Mouse (Mus musculus): ENCODE results near the gene Pou2f2.

Pou2f2 gene

DNA sequence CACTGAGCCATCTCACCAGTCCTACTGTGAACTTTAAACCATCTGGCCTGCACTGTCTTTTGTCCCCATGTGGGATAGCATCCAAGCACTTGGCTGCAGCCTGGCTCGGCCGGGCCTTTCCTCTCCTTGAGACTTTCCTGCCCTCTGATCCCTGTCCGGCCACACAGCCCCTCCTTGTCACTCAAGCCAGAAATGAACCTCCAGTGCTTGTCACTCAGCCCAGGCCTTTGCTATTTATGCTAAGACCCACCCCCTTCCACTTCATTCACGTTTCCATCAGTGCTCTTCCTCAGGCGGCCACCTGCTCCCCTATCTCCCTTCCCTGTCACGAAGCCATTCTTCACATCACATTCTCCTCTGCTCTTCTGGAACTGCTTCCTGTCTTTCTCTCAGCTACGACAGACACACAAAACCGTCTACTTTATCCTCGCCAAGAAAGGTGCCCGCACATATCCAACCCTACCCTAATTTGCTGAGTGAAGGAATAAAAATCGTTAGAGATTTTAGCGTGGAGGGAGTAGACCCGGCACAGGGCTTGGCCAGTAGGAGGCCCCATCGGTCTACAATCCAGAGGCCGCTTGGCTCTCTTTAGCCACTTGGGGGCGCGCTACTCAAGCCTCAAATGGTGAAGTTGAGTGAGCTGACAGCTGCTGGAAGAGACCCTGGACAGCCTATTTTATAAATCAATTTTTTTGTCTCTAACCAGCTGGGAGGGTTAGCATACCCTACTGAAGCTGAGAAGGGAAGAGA lies 73.9 kb downstream of the Pou2f2 start:
- in situ Hi-C loops (cut with MboI, MseI) = no loop called here

DNA sequence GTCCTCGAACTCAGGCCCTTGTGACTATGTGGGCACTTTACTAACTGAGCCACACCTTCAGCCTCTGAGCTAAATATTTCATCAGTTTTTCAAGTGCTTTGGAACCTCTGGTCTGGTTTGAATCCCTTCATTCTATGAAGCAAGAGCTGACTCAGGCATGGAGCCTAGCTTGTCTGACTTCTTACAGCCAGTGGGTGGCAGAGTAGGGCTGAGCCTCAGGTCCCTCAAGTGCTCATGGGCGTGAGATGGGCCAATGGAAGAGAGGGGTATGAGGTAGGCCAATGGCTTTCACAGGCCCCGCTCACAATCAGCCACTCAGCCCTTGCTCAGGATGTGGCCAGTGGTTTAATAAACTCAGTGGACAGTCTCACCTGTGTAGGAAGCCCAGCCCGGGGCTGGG lies 79.9 kb downstream of the Pou2f2 start:
- in situ Hi-C loops (cut with MboI, MseI) = loop anchor here (5.0 kb wide), 1 partner anchor 88 kb away; no protein-coding TSS in a partner anchor

DNA sequence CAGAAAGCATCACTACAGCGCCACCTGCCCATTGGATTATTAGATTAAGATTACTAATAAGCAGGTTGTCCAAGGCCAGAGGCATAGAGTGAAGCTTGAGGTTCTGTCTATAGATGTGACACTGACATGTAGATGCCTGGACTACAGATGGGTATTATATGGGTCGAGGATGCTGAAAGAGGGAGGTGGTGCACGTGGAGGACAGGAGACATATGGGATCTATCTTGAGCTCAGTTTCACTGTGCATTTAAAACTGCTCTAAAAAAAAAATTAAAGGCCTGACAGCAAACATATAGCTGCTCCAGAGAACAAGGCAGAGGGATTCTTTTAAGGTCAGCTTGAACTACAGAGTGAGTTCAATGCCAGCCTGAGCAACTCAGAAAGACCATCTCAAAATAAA lies 81.4 kb downstream of the Pou2f2 start:
- in situ Hi-C loops (cut with MboI, MseI) = loop anchor here (5.0 kb wide), 1 partner anchor 89 kb away; no protein-coding TSS in a partner anchor

DNA sequence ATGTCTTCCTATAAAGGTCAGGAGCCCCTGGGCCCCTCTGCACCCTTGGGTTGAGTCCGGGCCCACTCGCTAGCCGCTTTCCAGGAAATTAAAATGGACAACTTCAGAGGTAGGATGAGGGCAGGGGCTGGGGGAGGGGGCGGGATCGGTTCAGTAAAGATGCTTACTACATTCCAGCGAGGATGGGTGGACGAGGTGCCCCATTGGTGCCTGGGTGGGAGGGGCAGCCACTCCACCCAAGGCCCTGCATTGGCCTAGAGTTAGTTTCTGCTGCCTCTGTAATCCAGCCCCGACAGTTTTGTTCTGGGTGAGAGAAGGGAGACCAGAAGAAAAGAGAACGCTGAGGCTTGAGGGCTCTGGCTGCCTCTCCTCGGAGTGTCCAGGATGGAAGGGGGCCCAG lies 89.7 kb downstream of the Pou2f2 start:
- in situ Hi-C loops (cut with MboI, MseI) = no loop called here

DNA sequence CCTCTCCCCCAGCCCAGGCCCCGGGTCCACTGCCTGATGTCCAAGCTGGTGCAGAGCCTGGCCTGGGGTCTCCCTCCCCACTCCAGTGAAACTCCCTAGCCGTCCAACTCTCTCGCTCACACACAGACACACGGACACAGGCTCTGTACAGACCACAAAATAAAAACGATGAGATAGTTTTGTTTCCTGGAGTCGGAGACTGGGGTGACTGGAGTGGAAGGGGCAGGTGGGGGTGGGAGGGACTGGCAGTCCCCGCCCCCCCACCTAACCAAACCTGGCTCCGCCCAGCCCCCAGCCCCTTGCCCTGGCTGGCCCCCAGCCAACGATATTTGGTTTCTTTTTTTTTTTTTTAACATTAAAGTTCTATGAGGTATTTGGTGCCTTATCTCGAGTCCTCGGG lies 90.6 kb downstream of the Pou2f2 start:
- in situ Hi-C loops (cut with MboI, MseI) = no loop called here

DNA sequence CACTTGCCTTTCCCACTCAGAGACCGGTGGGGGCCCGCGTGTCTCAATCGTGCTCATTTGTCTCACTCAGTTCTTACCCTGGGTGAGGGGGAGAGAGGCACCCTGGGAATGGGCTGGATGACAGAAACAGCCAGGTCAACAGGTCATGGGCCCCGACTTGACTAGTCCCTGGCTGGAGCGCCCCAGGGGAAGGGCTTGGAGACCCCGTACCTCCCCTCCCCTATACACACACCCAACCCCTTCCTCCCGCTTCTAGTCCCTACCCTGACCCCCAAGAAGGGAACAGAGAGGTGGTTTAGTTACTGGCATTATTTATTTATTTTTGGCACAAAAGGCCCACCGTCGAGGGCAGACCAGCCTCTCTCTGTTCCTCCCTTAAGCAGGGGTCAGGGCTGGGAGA lies 91.0 kb downstream of the Pou2f2 start:
- in situ Hi-C loops (cut with MboI, MseI) = no loop called here

DNA sequence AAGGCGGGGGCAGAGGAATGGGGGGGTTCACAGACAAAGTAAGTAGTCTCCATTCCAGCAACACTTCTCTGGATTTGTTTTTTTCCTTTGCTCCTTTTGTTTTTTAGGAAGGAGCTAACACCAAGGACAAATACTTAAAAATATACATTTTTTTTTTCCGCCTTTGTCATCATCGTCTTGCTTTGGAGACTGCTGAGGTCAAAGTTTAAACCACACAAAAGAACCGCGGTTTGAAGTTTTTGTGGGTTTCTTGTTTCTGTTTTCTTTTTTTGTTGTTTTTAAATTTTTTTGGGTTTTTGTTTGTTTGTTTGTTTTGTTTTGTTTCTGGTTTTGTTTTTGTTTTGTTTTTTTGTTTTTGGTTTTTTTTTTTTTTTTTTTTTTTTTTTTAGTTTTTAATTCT lies 91.6 kb downstream of the Pou2f2 start:
- in situ Hi-C loops (cut with MboI, MseI) = no loop called here

DNA sequence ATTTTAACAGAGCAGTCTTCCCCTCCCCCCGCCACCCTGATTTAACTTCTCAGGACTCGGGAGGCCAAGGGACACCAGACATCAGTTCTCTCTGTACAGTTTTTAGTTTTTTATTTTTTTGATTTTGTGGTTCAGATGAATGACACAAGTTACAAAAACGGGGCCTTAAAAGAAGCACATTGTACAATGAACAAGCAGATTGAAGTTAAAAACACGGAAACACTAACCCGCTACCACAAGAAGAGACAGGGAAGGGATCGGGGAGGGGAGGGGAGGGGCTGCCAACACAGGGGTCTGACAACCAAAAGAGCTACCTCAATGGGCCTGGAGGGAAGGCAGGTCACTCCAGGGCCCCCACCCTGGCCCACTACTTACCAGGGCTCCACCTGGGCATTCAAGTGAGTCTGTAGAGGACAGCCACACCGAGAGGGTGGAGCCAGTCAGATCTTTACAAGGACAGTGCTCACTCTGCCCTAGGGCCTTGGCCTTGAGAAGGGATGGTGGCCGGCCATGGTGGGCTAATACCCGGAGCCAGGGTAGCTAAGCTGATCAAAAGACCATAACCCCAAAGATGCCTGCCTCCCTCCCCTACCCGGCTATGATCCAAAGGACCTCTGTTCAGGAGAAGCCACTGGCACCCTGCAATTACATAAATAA lies 92.1 kb downstream of the Pou2f2 start:
- in situ Hi-C loops (cut with MboI, MseI) = no loop called here

DNA sequence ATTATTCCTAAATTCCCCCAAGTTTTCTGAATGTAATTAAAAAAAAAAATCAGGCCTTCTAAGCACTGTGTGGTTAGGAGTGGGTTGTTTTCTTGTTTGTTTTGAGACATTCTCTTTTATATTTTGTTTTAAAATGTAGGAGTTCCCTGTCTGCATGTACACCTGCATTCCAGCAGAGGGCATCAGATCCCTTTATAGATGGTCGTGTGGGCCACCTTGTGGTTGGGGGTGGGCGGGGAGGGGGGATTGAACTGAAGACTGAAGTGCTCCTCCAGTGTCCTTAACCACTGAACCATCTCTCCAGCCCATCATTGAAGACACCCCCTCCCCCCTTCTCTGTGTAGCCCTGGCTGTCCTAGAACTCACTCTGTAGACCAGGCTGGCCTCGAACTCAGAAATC lies 92.9 kb downstream of the Pou2f2 start:
- in situ Hi-C loops (cut with MboI, MseI) = no loop called here

DNA sequence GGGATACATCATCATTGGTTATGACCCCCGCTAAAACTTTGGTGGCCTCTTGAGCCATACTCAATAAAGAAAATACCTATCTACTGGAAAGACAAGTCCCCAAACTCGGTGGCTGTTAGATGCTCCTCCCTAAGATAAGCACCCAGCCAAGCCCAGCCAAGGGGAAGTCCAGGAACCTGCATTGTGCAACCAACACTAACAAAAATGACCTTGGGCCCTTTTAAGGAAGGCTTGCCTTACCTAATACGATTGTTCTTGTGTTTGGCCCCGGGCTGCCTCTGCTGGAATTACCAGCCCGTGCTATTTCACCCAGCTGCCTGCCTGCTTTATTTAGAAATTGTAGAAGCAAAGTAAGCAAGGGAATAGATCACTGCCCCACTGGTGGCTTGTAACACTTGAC lies 94.9 kb downstream of the Pou2f2 start:
- in situ Hi-C loops (cut with MboI, MseI) = no loop called here

DNA sequence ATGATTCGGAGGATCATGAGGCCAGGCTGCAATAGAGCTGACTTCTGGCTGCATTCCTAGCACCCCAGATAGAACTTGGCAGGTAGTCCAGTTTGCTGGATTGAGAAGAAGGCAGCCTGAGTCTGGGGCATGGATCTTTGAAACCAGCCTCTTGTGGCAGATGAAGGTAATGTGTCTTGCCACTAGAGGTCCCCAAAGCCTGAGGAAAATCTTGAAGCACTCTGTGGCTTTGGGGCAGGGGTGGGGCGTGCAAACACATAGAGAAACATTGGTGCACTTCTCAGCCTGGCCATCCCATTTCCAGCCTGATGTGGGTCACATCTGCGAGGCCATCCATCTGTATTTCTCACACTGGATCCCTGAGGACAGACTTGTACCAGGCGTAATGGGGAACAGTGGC lies 97.0 kb downstream of the Pou2f2 start:
- in situ Hi-C loops (cut with MboI, MseI) = no loop called here

DNA sequence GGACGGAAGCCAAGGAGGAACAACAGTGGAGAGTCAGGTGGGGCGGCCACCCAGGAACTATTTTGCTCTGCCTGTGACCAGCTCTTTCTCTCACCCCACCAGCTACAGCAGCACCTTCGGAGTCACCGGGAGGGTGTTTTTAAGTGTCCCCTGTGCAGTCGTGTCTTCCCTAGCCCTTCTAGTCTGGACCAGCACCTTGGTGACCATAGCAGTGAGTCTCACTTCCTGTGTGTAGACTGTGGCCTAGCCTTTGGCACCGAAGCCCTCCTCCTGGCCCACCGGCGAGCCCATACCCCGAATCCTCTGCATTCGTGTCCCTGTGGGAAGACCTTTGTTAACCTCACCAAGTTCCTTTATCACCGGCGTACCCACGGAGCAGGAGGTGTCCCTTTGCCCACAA lies 99.1 kb downstream of the Pou2f2 start:
- in situ Hi-C loops (cut with MboI, MseI) = no loop called here

DNA sequence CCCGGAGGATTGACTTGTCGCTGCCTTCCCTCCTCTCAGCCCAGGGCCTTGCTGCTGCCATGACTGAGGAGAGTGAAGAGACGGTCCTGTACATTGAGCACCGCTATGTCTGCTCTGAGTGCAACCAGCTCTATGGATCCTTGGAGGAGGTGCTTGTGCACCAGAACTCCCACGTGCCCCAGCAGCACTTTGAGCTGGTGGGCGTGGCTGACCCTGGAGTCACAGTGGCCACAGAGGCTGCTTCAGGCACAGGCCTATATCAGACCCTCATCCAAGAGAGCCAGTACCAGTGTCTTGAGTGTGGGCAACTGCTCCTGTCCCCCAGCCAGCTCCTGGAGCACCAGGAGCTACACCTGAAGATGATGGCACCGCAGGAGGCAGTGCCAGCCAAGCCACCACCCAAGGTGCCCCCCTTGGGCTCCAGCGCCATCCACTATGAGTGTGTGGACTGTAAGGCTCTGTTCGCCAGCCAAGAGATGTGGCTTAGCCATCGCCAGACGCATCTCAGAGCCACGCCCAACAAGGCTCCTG lies 100.0 kb downstream of the Pou2f2 start:
- in situ Hi-C loops (cut with MboI, MseI) = no loop called here

DNA sequence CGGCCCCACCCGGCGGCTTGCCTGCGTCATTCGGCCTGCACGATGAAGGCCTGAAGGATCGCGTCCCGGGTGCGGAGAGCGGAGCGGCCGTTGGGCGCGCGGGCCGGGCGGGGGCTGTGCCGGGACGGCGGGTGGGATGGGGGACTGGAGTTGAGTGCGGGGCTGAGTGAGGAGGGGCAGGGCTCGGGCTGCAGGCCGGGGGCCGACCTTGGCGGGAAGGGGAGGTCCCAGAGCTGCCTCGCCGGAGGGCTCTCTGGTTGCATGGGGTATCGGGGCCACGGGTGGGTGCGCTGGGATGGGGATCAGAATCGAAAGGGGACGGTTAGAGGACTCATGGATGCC lies 102.1 kb downstream of the Pou2f2 start:
- in situ Hi-C loops (cut with MboI, MseI) = no loop called here

DNA sequence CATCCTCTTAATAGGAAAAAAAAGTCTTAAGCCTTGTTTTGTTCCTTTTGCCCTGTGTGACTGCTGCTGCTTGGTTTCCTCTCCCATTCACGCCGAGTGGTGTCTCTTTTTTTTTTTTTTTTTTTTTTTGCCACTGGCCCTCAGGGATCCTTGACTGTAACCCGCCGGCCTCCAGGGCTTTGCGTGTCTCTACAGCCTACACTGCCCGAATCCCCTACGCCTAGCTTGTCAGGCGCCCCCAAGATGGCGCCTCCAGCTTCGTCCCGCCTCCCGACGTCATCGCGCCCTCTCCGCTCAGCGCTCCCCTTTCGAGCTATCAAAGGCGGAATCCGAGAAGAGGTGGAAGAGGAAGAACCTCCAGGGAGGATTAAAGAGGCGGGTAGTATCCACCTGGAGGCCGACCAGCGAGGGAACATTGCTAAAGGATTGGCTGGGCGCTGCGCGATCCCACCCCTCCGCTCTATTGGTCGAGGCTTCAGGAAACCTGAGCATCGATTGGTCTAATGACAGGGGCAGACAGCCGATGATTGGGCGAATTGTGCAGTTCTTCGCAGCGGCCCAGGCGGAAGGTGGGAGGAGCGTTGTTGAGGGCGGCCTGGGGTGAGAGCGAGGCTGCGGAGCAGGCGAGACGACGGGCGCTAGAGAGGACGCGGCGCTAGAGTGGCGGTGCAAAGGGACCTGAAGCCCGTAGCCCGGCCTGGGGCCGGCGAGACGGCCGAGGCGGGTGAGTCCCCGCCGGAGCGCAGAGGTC lies 102.7 kb downstream of the Pou2f2 start:
- in situ Hi-C loops (cut with MboI, MseI) = no loop called here

DNA sequence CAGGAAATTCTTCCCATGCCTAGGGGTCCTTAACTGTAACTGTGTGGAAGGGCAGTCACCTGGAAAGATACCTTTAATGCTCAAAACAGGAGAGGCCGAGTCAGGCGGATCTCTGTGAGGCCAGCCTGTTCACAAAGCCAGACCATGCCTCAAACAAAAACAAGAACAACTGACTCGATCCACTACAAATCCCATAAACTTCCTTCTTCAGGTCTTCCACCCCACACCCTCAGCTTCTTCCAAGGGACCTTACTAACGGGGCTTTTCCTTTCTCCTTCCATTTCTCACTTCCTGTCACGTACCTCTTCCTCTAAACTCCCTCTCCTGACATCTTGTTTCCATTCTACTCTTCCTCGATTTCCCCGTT lies 103.2 kb downstream of the Pou2f2 start:
- in situ Hi-C loops (cut with MboI, MseI) = no loop called here

DNA sequence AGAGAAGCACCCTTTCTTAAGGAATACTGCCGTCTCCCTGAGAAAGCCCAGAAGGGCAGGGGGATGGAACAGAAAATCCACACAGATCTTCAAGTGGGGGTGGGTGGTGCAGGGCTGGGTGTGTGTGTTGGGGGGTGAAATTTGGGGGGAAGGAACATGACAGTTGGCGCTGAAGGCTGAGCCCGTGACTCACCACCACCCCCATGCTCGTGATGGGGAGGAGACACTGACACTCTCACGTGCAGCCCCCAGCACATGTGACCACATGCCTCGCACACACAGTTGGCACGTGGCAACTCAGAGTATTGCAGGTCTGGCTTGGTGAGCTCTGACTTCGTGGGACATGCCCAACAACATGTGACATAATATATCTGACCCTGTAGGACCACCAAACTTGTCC lies 105.6 kb downstream of the Pou2f2 start:
- in situ Hi-C loops (cut with MboI, MseI) = no loop called here

DNA sequence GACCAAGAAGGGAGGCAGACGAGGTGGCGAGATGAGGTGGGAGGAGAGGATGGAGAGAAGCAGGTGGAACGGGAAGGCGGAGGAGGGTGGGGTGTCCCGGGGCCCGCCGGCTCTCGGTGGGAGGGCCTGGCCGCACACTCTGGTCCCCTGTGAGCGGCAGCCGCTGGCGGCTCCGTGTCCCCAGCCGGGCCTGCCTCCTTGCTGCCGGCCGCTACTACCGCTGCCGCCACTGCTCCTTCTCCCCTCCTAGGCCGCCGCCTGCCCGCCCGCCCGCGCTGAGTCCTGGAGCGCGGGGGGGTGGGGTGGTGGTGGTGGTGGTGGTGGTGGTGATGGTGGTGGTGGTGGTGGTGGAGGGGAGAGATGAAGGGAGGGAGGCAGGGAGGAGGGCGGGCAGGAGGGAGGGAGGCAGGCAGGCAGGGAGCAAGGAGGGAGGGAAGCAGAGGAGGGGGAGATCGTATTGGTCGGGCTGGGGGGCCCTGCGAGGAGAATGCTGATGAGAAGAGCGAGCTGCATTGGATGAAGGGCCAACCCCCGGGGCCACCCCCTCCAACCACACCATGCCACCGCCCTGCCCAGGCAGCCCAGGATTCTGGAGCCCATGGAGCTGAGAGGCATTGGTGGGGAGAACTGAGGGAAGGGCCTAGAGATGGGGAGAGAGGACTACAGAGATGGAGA lies 106.7 kb downstream of the Pou2f2 start:
- in situ Hi-C loops (cut with MboI, MseI) = no loop called here

DNA sequence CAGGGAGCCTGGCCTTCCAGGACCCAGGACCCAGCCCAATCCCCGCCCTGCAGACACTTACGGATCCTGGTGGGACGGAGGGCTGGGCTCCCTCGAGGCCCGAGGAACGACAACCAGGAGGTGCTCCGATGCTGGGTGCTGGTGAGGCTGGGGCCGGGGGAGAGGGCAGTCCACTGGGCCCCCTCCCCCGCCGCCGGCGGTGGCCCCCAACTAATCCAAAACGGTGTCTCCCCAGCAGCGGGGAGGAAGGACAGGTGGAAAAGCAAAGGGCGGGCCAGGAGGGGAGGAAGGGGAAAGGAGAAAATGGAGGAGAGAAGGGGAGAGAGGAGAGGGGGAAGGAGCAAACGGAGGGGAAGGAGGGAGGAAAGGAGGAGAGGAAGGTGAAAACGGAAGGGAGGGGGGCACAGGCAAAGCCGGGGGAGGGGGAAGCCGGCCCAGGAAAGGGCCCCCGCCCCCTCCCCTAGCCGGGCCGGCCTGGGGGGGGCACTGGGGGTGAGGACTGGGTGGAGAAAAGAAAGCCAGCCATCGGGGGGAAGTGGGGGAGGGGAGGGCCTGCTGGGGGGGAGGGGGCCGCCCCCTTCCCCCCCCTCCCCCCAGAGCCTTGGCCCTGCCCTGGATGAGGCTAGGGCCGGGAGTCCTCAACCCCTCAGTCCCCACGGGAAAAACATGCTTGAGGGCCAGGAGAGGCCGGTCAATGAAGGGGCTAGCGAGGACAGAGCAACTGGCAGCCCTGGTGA lies 107.4 kb downstream of the Pou2f2 start, which contains the start of the genes Grik5 and Zfp574:
Grik5 (minus strand) TSS at position 368 of the 737 bp plus-strand sequence.
Zfp574 (plus strand) TSS at position 589 of the 737 bp plus-strand sequence.
- in situ Hi-C loops (cut with MboI, MseI) = no loop called here

DNA sequence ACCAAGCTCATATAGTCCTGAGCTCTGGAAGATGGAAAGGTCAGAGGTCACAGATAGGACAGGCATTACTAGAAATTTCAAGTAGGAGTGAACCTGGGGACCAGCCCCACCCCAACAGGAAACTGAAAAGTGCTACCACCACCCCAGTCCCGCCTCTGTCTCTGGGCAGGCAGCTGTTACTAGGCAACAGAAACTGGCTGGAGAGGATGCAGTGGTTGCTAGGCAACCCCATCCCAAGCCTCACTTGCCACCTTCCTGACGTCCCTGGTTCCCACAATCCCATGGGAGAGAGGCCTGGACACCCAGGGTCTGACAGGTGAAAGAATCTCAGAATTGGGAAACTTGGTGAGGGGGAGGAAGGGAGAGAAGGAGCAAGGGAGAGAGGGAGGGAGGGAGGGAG lies 110.8 kb downstream of the Pou2f2 start:
- in situ Hi-C loops (cut with MboI, MseI) = no loop called here
